Mouse (Mus musculus) thymus, adult 2 months (tissue): ENCODE data around the gene Olfr155.

Experiments
- CTCF ChIP-seq: fragments of 200-500 bp; IDR thresholded peaks from 2 replicates; pipeline ENCODE4 v1.5.1; 2012; ENCODE audit warnings: mild to moderate bottlenecking, control low read depth, low read length, moderate library complexity, borderline replicate concordance; ENCODE audit not compliant: control insufficient read depth, poor library complexity, insufficient read depth; ENCODE audit errors: extremely low read depth
- POLR2A ChIP-seq: fragments of 200-500 bp; IDR thresholded peaks from 2 replicates; pipeline ENCODE4 v1.6.1; 2012; ENCODE audit warnings: mild to moderate bottlenecking, low read length, control low read depth, moderate library complexity; ENCODE audit not compliant: control insufficient read depth, poor library complexity, insufficient read depth; ENCODE audit errors: extremely low read depth

DNA sequence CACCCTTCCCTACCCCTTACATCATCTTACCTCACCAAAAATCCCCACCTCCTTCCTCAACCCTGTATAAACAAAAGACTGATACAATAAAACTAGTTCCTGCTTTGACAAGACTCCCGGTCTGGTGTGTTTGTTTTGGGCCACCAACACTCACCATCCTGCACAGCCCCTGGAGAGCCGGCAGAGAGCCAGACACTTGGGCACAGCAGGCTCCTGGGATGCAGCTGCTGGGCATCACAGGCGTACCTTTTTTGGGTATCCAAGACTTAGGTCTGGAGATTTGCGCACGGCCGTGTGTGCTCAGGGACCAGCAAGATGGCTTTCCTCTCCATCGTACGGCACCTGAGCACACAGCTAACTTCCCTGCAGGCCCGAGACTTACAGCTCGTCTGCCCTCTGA lies 8.5 kb downstream of the Olfr155 start:
- TF ChIP-seq POLR2A (no peak), CTCF (no peak)
